Mouse (Mus musculus) kidney, embryonic 15.5 days (tissue): ENCODE data around the gene Lrrtm4. TPM values are rescaled to one million over a fixed set of nuclear protein-coding genes. Genes with fewer than 3 reads are reported as not detected.

ENCODE experiments used
- ATAC-seq: fragments of 200-750 bp; cut with Nextera tagmentation; replicated peaks from 2 replicates; pipeline ENCODE4 v1.8.0; 2017; ENCODE audit warnings: moderate TSS enrichment; ENCODE audit not compliant: low FRiP score
- H3K27ac ChIP-seq: fragments of 300-500 bp; sonication (generic); 2 replicates; pipeline ENCODE4 v1.5.1; 2015; ENCODE audit warnings: mild to moderate bottlenecking, inconsistent platforms
- H3K27me3 ChIP-seq: fragments of 300-500 bp; sonication (generic); 2 replicates; pipeline ENCODE4 v1.6.1; 2015; ENCODE audit warnings: inconsistent platforms
- H3K36me3 ChIP-seq: fragments of 300-500 bp; sonication (generic); 2 replicates; pipeline ENCODE4 v1.6.1; 2015; ENCODE audit warnings: inconsistent platforms
- H3K4me1 ChIP-seq: fragments of 300-500 bp; sonication (generic); 2 replicates; pipeline ENCODE4 v1.6.1; 2015; ENCODE audit warnings: inconsistent platforms
- H3K4me2 ChIP-seq: fragments of 300-500 bp; sonication (generic); 2 replicates; pipeline ENCODE4 v1.6.1; 2015; ENCODE audit warnings: moderate library complexity, mild to moderate bottlenecking, inconsistent platforms
- H3K4me3 ChIP-seq: fragments of 300-500 bp; sonication (generic); replicated peaks from 2 replicates; pipeline ENCODE4 v1.5.1; 2015; ENCODE audit warnings: mild to moderate bottlenecking, inconsistent platforms
- H3K9ac ChIP-seq: fragments of 300-500 bp; sonication (generic); 2 replicates; pipeline ENCODE4 v1.6.1; 2015; ENCODE audit warnings: mild to moderate bottlenecking, inconsistent platforms
- H3K9me3 ChIP-seq: fragments of 300-500 bp; sonication (generic); replicated peaks from 2 replicates; pipeline ENCODE4 v1.6.1; 2016; ENCODE audit warnings: inconsistent platforms
- WGBS: fragments of 180-500 bp; shearing (Covaris S2); methylation state at CpG from one replicate; pipeline ENCODE4 v1.1.7; 2015; ENCODE audit warnings: mixed read lengths; 5-methylcytosine and 5-hydroxymethylcytosine counted together
- polyA plus RNA-seq: library from polyadenylated mRNA; unstranded; fragments of >200 nt; fragmentation: Nextera tagmentation; extraction: Ambion mirVana; gene quantifications from 2 replicates; pipeline ENCODE4 v1.2.1, GENCODE M21; 2015

Lrrtm4 gene
- polyA plus RNA-seq = 0.80 and 0.97 TPM in 2 replicates

- H3K9ac ChIP-seq = no peak within 1 kb of the TSS
- peak within 1 kb of the TSS; percentile 71 for H3K4me2 ChIP-seq
- 5% methylated on average over 6 of the region's 6 CpGs for WGBS
- no peaks in the 10 kb centered on the region for H3K36me3 ChIP-seq
- peaks cover 12% of the 10 kb centered on the region; the same call in 1 of the 2 replicates for H3K4me1 ChIP-seq
- peak within 1 kb of the TSS; percentile 40 for H3K4me3 ChIP-seq
- no peaks in the 10 kb centered on the region for H3K9me3 ChIP-seq
- peak; percentile 76 for ATAC-seq
- no peak within 1 kb of the TSS for H3K27ac ChIP-seq
- H3K27me3 ChIP-seq = no peaks in the 10 kb centered on the region; the same call in 1 of the 2 replicates
Observed at GRCm38 (mm10) chr6:80018765-80019164, at the start of gene Lrrtm4. Gene Lrrtm4 (plus strand): TSS chr6:80018877.

- Histone ChIP-seq H3K9me3 (no peaks in the 10 kb centered on the region), H3K27ac (no peak overlapping the region), H3K4me1 (peaks cover 12% of the 10 kb centered on the region; the same call in 1 of the 2 replicates), H3K9ac (no peak overlapping the region), H3K27me3 (no peaks in the 10 kb centered on the region; the same call in 1 of the 2 replicates), H3K4me3 (peak overlapping the region; percentile 40), H3K36me3 (no peaks in the 10 kb centered on the region), H3K4me2 (peak overlapping the region; percentile 71)
- under 1% methylated on average over 14 of the region's 14 CpGs for WGBS
- ATAC-seq = 0 out of 2 replicates have a peak, but pooled peaks have one; percentile 22
Observed at GRCm38 (mm10) chr6:80019189-80019860, 648 bp downstream of the Lrrtm4 start.

DNA sequence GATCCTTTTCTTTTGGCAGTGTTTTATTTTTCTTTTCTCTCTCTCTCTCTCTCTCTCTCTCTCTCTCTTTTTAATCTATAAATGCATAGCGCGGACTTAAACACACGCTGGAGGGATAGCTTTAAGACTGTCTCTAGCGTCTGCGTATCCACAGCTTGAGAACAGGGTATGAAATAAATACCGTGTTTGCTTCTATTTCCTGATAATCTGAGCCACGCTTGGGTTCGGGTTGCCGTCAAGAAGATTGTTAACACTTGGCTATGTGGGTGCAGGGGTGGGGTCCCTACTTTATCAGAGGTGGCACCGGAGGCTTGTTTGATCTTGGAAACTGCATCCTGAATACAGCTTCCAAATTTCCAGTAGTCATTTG lies 1.2 kb downstream of the Lrrtm4 start:
- Histone ChIP-seq H3K9me3 (no peaks in the 10 kb centered on the region), H3K36me3 (no peaks in the 10 kb centered on the region), H3K27ac (no peak overlapping the region), H3K4me3 (peak overlapping the region; percentile 40), H3K27me3 (no peaks in the 10 kb centered on the region; the same call in 1 of the 2 replicates), H3K4me1 (peaks cover 12% of the 10 kb centered on the region; the same call in 1 of the 2 replicates), H3K4me2 (peak overlapping the region; percentile 71), H3K9ac (no peak overlapping the region)
- 2% methylated on average over 10 of the region's 10 CpGs for WGBS
- ATAC-seq = no peak

DNA sequence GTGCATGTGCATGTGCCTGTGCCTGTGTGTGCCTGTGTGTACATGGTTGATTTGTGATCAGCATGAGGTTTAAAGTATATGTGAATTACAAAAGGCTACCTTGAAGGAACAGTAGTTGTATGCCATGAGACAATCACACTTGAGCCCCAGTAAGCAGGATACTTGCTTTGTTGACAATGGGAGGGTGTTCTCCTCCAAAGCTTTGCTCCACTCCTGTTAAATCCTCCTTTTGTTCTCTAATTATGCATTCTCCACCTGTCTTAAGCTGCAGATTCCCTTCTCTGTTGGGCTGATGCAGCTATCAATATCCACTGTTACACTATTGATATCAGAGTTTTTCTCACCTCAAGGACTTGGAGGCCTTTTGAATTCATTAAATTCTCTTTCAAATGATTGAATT lies 38.2 kb downstream of the Lrrtm4 start:
- H3K9ac ChIP-seq = no peak overlapping the region
- H3K4me2 ChIP-seq = no peak overlapping the region
- no peak for ATAC-seq
- no peaks in the 10 kb centered on the region for H3K36me3 ChIP-seq
- no peaks in the 10 kb centered on the region for H3K27me3 ChIP-seq
- no peaks in the 10 kb centered on the region for H3K4me1 ChIP-seq
- no peak overlapping the region for H3K4me3 ChIP-seq
- no peak overlapping the region for H3K27ac ChIP-seq
- no peaks in the 10 kb centered on the region for H3K9me3 ChIP-seq

GRCm38 (mm10) chr6:80078001-80078400 lies 59.3 kb downstream of the Lrrtm4 start:
- H3K9me3 ChIP-seq = no peaks in the 10 kb centered on the region
- no peak overlapping the region for H3K27ac ChIP-seq
- no peak for ATAC-seq
- no peak overlapping the region for H3K4me2 ChIP-seq
- no peak overlapping the region for H3K9ac ChIP-seq
- no peak overlapping the region for H3K4me3 ChIP-seq
- no peaks in the 10 kb centered on the region for H3K36me3 ChIP-seq
- 94% methylated on average over 2 of the region's 2 CpGs for WGBS
- H3K4me1 ChIP-seq = no peaks in the 10 kb centered on the region
- H3K27me3 ChIP-seq = no peaks in the 10 kb centered on the region

GRCm38 (mm10) chr6:80079290-80079689 lies 60.6 kb downstream of the Lrrtm4 start:
- Histone ChIP-seq H3K4me2 (no peak overlapping the region), H3K9me3 (no peaks in the 10 kb centered on the region), H3K27me3 (no peaks in the 10 kb centered on the region), H3K9ac (no peak overlapping the region), H3K36me3 (no peaks in the 10 kb centered on the region), H3K4me1 (no peaks in the 10 kb centered on the region), H3K27ac (no peak overlapping the region), H3K4me3 (no peak overlapping the region)
- no peak for ATAC-seq
- 91% methylated on average over 6 of the region's 6 CpGs for WGBS

DNA sequence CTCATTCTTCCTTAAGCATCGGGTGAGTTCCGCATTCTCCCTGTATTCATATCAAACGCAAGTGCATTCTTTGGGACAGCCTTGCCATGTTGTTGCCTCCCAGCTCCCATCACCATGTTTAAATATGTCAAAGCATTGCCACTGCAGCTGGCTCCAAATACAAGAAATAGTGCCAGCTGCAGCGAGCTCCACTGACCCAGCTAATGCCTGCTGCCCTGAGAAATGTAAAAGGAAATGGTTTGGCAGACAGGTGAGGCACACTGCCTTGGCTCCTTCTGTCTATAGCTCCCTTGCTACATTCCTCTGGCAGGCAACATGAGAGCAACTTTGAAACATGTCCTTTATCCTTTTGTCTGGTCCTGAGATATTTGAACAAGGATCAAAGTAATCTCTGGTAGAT lies 76.2 kb downstream of the Lrrtm4 start:
- no peak for ATAC-seq
- no peak overlapping the region for H3K27ac ChIP-seq
- WGBS = 86% methylated on average over 4 of the region's 4 CpGs
- H3K9me3 ChIP-seq = no peaks in the 10 kb centered on the region
- no peaks in the 10 kb centered on the region for H3K4me1 ChIP-seq
- H3K36me3 ChIP-seq = no peaks in the 10 kb centered on the region
- no peaks in the 10 kb centered on the region for H3K27me3 ChIP-seq
- H3K4me3 ChIP-seq = no peak overlapping the region
- no peak overlapping the region for H3K4me2 ChIP-seq
- no peak overlapping the region for H3K9ac ChIP-seq

DNA sequence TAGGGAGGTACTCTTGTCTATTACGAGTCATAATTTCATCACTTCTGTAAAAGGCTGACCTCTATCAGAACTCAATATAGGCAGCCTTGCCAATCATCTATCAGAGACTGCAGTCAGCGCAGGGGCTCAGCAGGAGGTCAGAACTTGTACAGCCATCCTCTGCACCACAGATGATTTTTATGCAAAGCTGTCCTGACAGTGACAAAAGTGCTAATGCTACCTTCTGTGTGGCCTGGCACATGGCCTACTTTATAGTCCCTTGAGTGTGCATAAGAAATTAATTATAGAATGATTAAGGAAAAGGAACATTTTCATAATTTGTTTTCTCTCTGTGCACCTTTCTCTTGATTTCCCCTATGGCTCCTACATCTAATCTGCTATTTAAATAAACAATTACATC lies 86.7 kb downstream of the Lrrtm4 start:
- Histone ChIP-seq H3K4me2 (no peak overlapping the region), H3K27me3 (no peaks in the 10 kb centered on the region), H3K9ac (no peak overlapping the region), H3K9me3 (no peaks in the 10 kb centered on the region), H3K27ac (no peak overlapping the region), H3K4me3 (no peak overlapping the region), H3K4me1 (no peaks in the 10 kb centered on the region), H3K36me3 (no peaks in the 10 kb centered on the region)
- WGBS = 89% methylated on average over 2 of the region's 2 CpGs
- no peak for ATAC-seq

DNA sequence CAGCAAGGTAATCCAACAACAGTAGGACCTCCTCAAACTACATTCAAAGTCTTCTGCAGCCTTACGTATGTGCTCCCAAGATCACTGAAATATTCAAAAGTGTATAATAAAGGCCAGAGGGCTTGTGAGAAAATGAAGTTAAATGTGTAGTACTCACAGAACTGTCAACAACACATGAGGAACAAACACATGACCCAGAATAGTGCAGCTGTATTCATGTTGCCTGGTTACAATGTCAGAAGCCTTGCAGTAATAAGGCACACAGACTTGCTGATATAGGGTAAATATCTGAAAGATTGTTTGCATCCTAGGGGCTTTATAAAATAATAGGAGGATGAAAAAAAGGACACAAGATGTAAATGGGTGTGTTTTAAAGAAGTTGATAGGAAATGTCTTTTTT lies 87.2 kb downstream of the Lrrtm4 start:
- Histone ChIP-seq H3K9me3 (no peaks in the 10 kb centered on the region), H3K27me3 (no peaks in the 10 kb centered on the region), H3K9ac (no peak overlapping the region), H3K36me3 (no peaks in the 10 kb centered on the region), H3K27ac (no peak overlapping the region), H3K4me1 (no peaks in the 10 kb centered on the region), H3K4me3 (no peak overlapping the region), H3K4me2 (no peak overlapping the region)
- ATAC-seq = no peak
- WGBS = 91% methylated on average over 1 of the region's 1 CpGs

GRCm38 (mm10) chr6:80126419-80126818 lies 107.7 kb downstream of the Lrrtm4 start:
- WGBS = 74% methylated on average over 1 of the region's 1 CpGs
- no peak for ATAC-seq
- H3K9ac ChIP-seq = no peak overlapping the region
- no peaks in the 10 kb centered on the region for H3K36me3 ChIP-seq
- H3K4me3 ChIP-seq = no peak overlapping the region
- no peaks in the 10 kb centered on the region for H3K4me1 ChIP-seq
- H3K4me2 ChIP-seq = no peak overlapping the region
- no peaks in the 10 kb centered on the region for H3K27me3 ChIP-seq
- no peak overlapping the region for H3K27ac ChIP-seq
- H3K9me3 ChIP-seq = 0 out of 2 replicates have a peak, but pooled peaks cover 3% of the 10 kb centered on the region

DNA sequence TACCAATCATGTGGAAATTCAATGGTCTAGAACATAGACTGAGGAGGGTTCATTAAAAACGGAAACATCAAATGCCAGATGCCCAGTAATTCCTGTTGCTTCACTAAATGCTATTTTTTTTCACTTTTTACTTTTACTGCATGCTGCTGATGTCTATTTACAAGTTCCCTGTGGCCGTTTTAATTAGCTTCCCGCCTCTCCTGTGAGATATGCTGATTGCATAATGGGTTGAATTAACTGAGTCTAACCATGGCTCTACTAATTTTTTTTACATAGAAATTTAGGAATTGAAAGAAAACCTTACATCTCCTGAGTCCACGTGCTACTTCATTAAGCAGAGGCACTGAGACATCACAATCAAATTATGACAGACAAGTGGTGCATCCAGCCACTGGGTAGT lies 143.9 kb downstream of the Lrrtm4 start:
- H3K36me3 ChIP-seq = no peaks in the 10 kb centered on the region
- H3K4me2 ChIP-seq = no peak overlapping the region
- no peaks in the 10 kb centered on the region for H3K27me3 ChIP-seq
- no peak overlapping the region for H3K9ac ChIP-seq
- 77% methylated on average over 4 of the region's 4 CpGs for WGBS
- H3K4me3 ChIP-seq = no peak overlapping the region
- H3K27ac ChIP-seq = no peak overlapping the region
- H3K4me1 ChIP-seq = no peaks in the 10 kb centered on the region
- no peaks in the 10 kb centered on the region for H3K9me3 ChIP-seq
- ATAC-seq = no peak

- Histone ChIP-seq H3K4me2 (no peak overlapping the region), H3K27me3 (no peaks in the 10 kb centered on the region), H3K27ac (no peak overlapping the region), H3K4me3 (no peak overlapping the region), H3K36me3 (no peaks in the 10 kb centered on the region), H3K4me1 (no peaks in the 10 kb centered on the region), H3K9ac (no peak overlapping the region), H3K9me3 (no peaks in the 10 kb centered on the region)
- 85% methylated on average over 1 of the region's 1 CpGs for WGBS
- ATAC-seq = no peak
Observed at GRCm38 (mm10) chr6:80181916-80182315, 163.2 kb downstream of the Lrrtm4 start.

DNA sequence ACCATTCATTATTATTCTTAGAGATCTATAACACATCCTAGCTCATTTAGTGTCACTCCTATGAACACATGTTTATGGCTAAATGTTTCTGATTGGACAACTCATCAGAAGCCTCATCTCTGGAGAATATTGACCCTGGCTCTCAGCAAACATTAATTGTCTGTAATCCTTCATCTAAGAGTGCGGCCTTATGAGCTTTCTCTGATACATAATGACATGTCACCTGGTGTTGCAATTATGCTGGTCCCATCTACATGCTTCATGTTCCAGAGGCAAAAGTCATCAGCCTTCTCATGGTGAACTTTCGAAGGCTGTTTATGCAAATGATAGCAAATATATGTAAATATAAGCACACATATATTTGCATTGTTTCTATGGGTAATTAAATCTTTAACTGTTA lies 163.7 kb downstream of the Lrrtm4 start:
- no peaks in the 10 kb centered on the region for H3K36me3 ChIP-seq
- H3K9ac ChIP-seq = no peak overlapping the region
- no peaks in the 10 kb centered on the region for H3K4me1 ChIP-seq
- 91% methylated on average over 2 of the region's 2 CpGs for WGBS
- H3K4me3 ChIP-seq = no peak overlapping the region
- H3K9me3 ChIP-seq = no peaks in the 10 kb centered on the region
- H3K27ac ChIP-seq = no peak overlapping the region
- no peak overlapping the region for H3K4me2 ChIP-seq
- no peak for ATAC-seq
- H3K27me3 ChIP-seq = no peaks in the 10 kb centered on the region
